Mouse (Mus musculus) MEL (cell line): ENCODE results near the gene Depp1. TPM values are rescaled to one million over a fixed set of nuclear protein-coding genes. Genes with fewer than 3 reads are reported as not detected.

Experiments used
- DNase-seq: peaks from one replicate; pipeline ENCODE4 v3.0.0; 2011; ENCODE audit warnings: low read depth, low spot score
- H3K27ac ChIP-seq: 2 replicates; pipeline ENCODE4 v1.5.1; 2012; ENCODE audit warnings: low read depth, mild to moderate bottlenecking, control low read depth, low read length, moderate library complexity; ENCODE audit not compliant: control insufficient read depth
- H3K27me3 ChIP-seq, 2 experiments: fragments of 150-350 bp in 1 of 2; sonication (generic) in 1 of 2; 2 replicates each; pipeline ENCODE4 v1.6.1; 2012; ENCODE audit warnings: low read length in 2 of 2, mild to moderate bottlenecking in 2 of 2, improper control_type of control experiment in 1 of 2, moderate library complexity in 1 of 2; ENCODE audit not compliant: insufficient read depth in 2 of 2, control insufficient read depth in 1 of 2
- H3K36me3 ChIP-seq, 2 experiments: 2 replicates each; pipeline ENCODE4 v1.6.1; 2012 to 2014; ENCODE audit warnings: low read length in 2 of 2, improper control_type of control experiment in 1 of 2, inconsistent platforms in 1 of 2, mild to moderate bottlenecking in 1 of 2; ENCODE audit not compliant: insufficient read depth in 2 of 2, control insufficient read depth in 1 of 2
- H3K4me1 ChIP-seq, 2 experiments: fragments of 150-350 bp in 1 of 2; sonication (generic) in 1 of 2; 2 replicates each; pipeline ENCODE4 v1.6.1; 2012; ENCODE audit warnings: low read length in 2 of 2, improper control_type of control experiment in 1 of 2, mild to moderate bottlenecking in 1 of 2; ENCODE audit not compliant: insufficient read depth in 2 of 2, control insufficient read depth in 1 of 2
- H3K4me3 ChIP-seq, 2 experiments: fragments of 150-350 bp in 1 of 2; sonication (generic) in 1 of 2; 2 replicates each; pipeline ENCODE4 v1.5.1; 2012; ENCODE audit warnings: low read depth in 2 of 2, low read length in 2 of 2, mild to moderate bottlenecking in 2 of 2, moderate library complexity in 2 of 2, control low read depth in 1 of 2, improper control_type of control experiment in 1 of 2; ENCODE audit not compliant: control insufficient read depth in 1 of 2, insufficient read depth in 1 of 2
- H3K79me2 ChIP-seq: 2 replicates; pipeline ENCODE4 v1.6.1; 2012; ENCODE audit warnings: mild to moderate bottlenecking, low read length, moderate library complexity; ENCODE audit not compliant: control insufficient read depth, poor library complexity, insufficient read depth
- H3K9ac ChIP-seq: 2 replicates; pipeline ENCODE4 v1.6.1; 2012; ENCODE audit warnings: low read depth, mild to moderate bottlenecking, control low read depth, low read length, moderate library complexity; ENCODE audit not compliant: control insufficient read depth, poor library complexity, severe bottlenecking
- H3K9me3 ChIP-seq: fragments of 150-350 bp; sonication (generic); replicated peaks from 2 replicates; pipeline ENCODE4 v1.6.1; 2012; ENCODE audit warnings: mild to moderate bottlenecking, low read length, improper control_type of control experiment, moderate library complexity; ENCODE audit not compliant: insufficient read depth
- CHD1 ChIP-seq: IDR thresholded peaks from 2 replicates; pipeline ENCODE4 v1.6.1; 2012; ENCODE audit warnings: low read depth, mild to moderate bottlenecking, inconsistent platforms, low read length, improper control_type of control experiment
- CHD2 ChIP-seq: IDR thresholded peaks from 2 replicates; pipeline ENCODE4 v1.6.1; 2011; ENCODE audit warnings: low read length, improper control_type of control experiment
- ELF1 ChIP-seq: IDR thresholded peaks from 2 replicates; pipeline ENCODE4 v1.6.1; 2014; ENCODE audit warnings: low read depth, mild to moderate bottlenecking, inconsistent platforms, low read length, improper control_type of control experiment, moderate library complexity
- ETS1 ChIP-seq: IDR thresholded peaks from 2 replicates; pipeline ENCODE4 v1.6.1; 2012; ENCODE audit warnings: low read depth, mild to moderate bottlenecking, inconsistent platforms, low read length, improper control_type of control experiment, moderate library complexity
- GABPA ChIP-seq: IDR thresholded peaks from 2 replicates; pipeline ENCODE4 v1.6.1; 2012; ENCODE audit warnings: low read depth, mild to moderate bottlenecking, inconsistent platforms, low read length, improper control_type of control experiment, moderate library complexity
- HCFC1 ChIP-seq: IDR thresholded peaks from 2 replicates; pipeline ENCODE4 v1.6.1; 2012; ENCODE audit warnings: low read depth, mild to moderate bottlenecking, inconsistent platforms, low read length, improper control_type of control experiment, moderate library complexity
- JUND ChIP-seq: IDR thresholded peaks from 2 replicates; pipeline ENCODE4 v1.6.1; 2011; ENCODE audit warnings: low read depth, mild to moderate bottlenecking, improper control_type of control experiment, low read length
- KAT2A ChIP-seq: conservative IDR thresholded peaks from 2 replicates; pipeline ENCODE4 v1.6.1; 2012; ENCODE audit warnings: low read depth, low read length, improper control_type of control experiment, inconsistent platforms
- NELFE ChIP-seq: IDR thresholded peaks from 2 replicates; pipeline ENCODE4 v1.6.1; 2011; ENCODE audit warnings: low read depth, low read length, improper control_type of control experiment
- POLR2A ChIP-seq, 2 experiments: IDR thresholded peaks; 2 replicates each; pipeline ENCODE4 v1.6.1; 2011 to 2012; ENCODE audit warnings: low read length in 2 of 2, mild to moderate bottlenecking in 2 of 2, control low read depth in 1 of 2, improper control_type of control experiment in 1 of 2, low read depth in 1 of 2, moderate library complexity in 1 of 2; ENCODE audit not compliant: control insufficient read depth in 1 of 2, insufficient read depth in 1 of 2, poor library complexity in 1 of 2
- POLR2AphosphoS2 ChIP-seq: IDR thresholded peaks from 2 replicates; pipeline ENCODE4 v1.6.1; 2011; ENCODE audit warnings: low read length, improper control_type of control experiment
- POLR2AphosphoS5 ChIP-seq: IDR thresholded peaks from 2 replicates; pipeline ENCODE4 v1.6.1; 2012; ENCODE audit warnings: low read depth, borderline replicate concordance, mild to moderate bottlenecking, inconsistent platforms, low read length, moderate library complexity, mixed read lengths
- RAD21 ChIP-seq: IDR thresholded peaks from 2 replicates; pipeline ENCODE4 v1.6.1; 2011; ENCODE audit warnings: mild to moderate bottlenecking, low read depth, low read length, improper control_type of control experiment
- RCOR1 ChIP-seq: IDR thresholded peaks from 2 replicates; pipeline ENCODE4 v1.6.1; 2012; ENCODE audit warnings: low read depth, mild to moderate bottlenecking, inconsistent platforms, low read length, improper control_type of control experiment
- TCF12 ChIP-seq: IDR thresholded peaks from 2 replicates; pipeline ENCODE4 v1.6.1; 2014; ENCODE audit warnings: low read depth, mild to moderate bottlenecking, inconsistent platforms, low read length, improper control_type of control experiment, moderate library complexity
- USF1 ChIP-seq: IDR thresholded peaks from 2 replicates; pipeline ENCODE4 v1.6.1; 2014; ENCODE audit warnings: low read depth, mild to moderate bottlenecking, inconsistent platforms, low read length, improper control_type of control experiment, moderate library complexity
- ZC3H11A ChIP-seq: IDR thresholded peaks from 2 replicates; pipeline ENCODE4 v1.6.1; 2012; ENCODE audit warnings: low read depth, mild to moderate bottlenecking, inconsistent platforms, low read length, improper control_type of control experiment
- ZKSCAN1 ChIP-seq: IDR thresholded peaks from 2 replicates; pipeline ENCODE4 v1.6.1; 2012; ENCODE audit warnings: low read depth, mild to moderate bottlenecking, inconsistent platforms, low read length, improper control_type of control experiment, moderate library complexity
- polyA plus RNA-seq, 2 experiments: library from polyadenylated mRNA; stranded (reverse) in 1 of 2; unstranded in 1 of 2; fragments of >175 nt in 1 of 2; fragments of >200 nt in 1 of 2; gene quantifications; 2 replicates each; pipeline versions ENCODE4 v1.2.1 to v1.2.4; 2012; ENCODE audit warnings: low replicate concordance in 2 of 2, low read depth in 1 of 2; ENCODE audit not compliant: insufficient read length in 2 of 2, insufficient read depth in 1 of 2, missing spikeins in 1 of 2
- total RNA-seq: library from RNA; depleted of rRNA; stranded (reverse); fragments of 300-350 nt; gene quantifications from 2 replicates; pipeline ENCODE4 v1.2.3, GENCODE M21; 2012

Gene Depp1
- total and polyA plus RNA-seq, 3 experiments, result not detected

- Histone ChIP-seq H3K4me1 (no peaks in the 10 kb centered on the region), H3K4me3 (no peak overlapping the region), H3K79me2 (no peaks in the 10 kb centered on the region), H3K9me3 (no peaks in the 10 kb centered on the region), H3K36me3 (no peaks in the 10 kb centered on the region), H3K27me3 (no peaks in the 10 kb centered on the region), H3K9ac (no peak overlapping the region), H3K27ac (no peak overlapping the region)
- TF ChIP-seq USF1 (no peak), ZKSCAN1 (no peak), JUND (no peak), ELF1 (no peak), KAT2A (no peak), NELFE (no peak), CHD1 (no peak), TCF12 (no peak), CHD2 (no peak), ETS1 (no peak), ZC3H11A (no peak)
- no peak for DNase-seq
Measured at GRCm38 (mm10) chr6:116682317-116682716, 31.9 kb downstream of the Depp1 start.

- Histone ChIP-seq H3K79me2 (no peaks in the 10 kb centered on the region), H3K27ac (no peak overlapping the region), H3K27me3 (no peaks in the 10 kb centered on the region)
- TF ChIP-seq POLR2AphosphoS5, result no peak
- no peak for TF ChIP-seq ELF1
- TF ChIP-seq HCFC1, result no peak
- TF ChIP-seq RAD21, result no peak
- no peak for TF ChIP-seq ZC3H11A
- TF ChIP-seq POLR2AphosphoS2, result no peak
- no peak for TF ChIP-seq RCOR1
- TF ChIP-seq POLR2A (IDR thresholded peaks at IDR 0.05; ENCODE audit: control insufficient read depth in 1 of 2, insufficient read depth in 1 of 2, low read depth in 1 of 2, low read length in 2 of 2, poor library complexity in 1 of 2), result no peak
- TF ChIP-seq NELFE, result no peak
- no peak for TF ChIP-seq ETS1
- no peak for TF ChIP-seq GABPA
- no peak for TF ChIP-seq JUND
- TF ChIP-seq, all 39 proteins: peak for 0
- no peak for DNase-seq
- no peak overlapping the region for H3K9ac ChIP-seq
- no peaks in the 10 kb centered on the region for H3K4me1 ChIP-seq
- no peak overlapping the region for H3K4me3 ChIP-seq
- no peaks in the 10 kb centered on the region for H3K9me3 ChIP-seq
- H3K36me3 ChIP-seq, result no peaks in the 10 kb centered on the region
Measured at GRCm38 (mm10) chr6:116693639-116694038, 43.2 kb downstream of the Depp1 start.
